Mouse (Mus musculus) cerebellum, adult (tissue): Measurements from ENCODE around the gene Isca2.
A peak's percentile ranks its signal among the peaks of the same experiment; 100 is the strongest.

ENCODE experiments used
- ATAC-seq: cut with Nextera tagmentation; 2 replicates; pipeline ENCODE4 v1.9.2; 2017; ENCODE audit warnings: mild to moderate bottlenecking, moderate library complexity, mixed read lengths; ENCODE audit not compliant: insufficient number of reproducible peaks, low FRiP score, low TSS enrichment

Isca2 gene

GRCm38 (mm10) chr12:84812004-84812403, 39.0 kb downstream of the Isca2 start:
- ATAC-seq: no peak

DNA sequence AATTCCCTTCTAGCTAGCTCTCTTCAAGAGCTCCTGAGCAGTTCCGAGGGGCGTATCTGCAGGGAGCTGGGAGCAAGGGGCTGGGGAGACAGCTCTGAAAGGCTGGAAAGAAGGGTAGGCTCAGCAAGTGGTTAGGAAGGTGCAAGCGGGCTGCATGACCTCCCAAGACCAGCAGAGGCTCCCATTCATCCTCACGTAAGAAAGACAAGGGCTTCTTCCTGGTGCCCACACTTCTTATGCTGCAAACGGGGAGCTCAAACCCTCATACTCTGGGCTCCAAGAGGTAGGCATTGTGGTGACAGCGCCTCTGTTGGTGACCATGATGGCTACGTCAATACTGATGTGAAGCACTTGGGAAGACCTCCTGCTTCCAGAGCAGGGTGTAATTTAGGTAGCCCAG, 40.7 kb downstream of the Isca2 start:
- no peak for ATAC-seq

GRCm38 (mm10) chr12:84814663-84815325, 41.7 kb downstream of the Isca2 start:
- no peak for ATAC-seq

GRCm38 (mm10) chr12:84818496-84818895, 45.4 kb downstream of the Isca2 start:
- no peak for ATAC-seq

- peak; percentile 43; the same call in 1 of the 2 replicates for ATAC-seq
Observed at GRCm38 (mm10) chr12:84819236-84820168, 46.5 kb downstream of the Isca2 start.

- ATAC-seq: no peak
Observed at GRCm38 (mm10) chr12:84823601-84824000, 50.5 kb downstream of the Isca2 start.

DNA sequence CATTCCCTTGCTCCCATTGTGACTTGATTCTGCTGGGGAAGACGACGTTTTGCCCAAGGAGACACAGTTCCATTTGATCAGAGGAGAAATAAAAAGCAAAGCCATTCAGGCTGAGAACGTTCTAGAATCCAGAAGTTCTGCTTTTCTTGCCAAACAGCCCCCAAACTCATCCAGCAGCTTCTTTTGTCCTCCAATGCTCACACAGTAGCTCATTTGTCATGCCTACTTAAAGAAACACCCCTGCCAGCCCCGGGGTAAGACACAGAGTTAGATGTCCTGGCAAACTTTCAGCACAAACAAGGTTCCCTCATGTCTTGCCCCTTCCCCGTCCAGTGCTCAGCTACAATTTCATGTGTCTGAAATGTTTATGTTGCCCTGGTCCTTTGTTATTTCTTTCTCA, 51.2 kb downstream of the Isca2 start:
- no peak for ATAC-seq
